Mouse (Mus musculus) heart, adult 9 months (tissue): ENCODE data around the gene Art5.
"Not testable (repeated sequence)": the region's sequence is repeated elsewhere in the genome, so short reads cannot be mapped to it uniquely, and the experiment has no call there.

ENCODE experiments used
- DNase-seq, 2 experiments: peaks; one replicate each; pipeline ENCODE4 v3.0.0; 2022; ENCODE audit warnings: low spot score in 2 of 2

Gene Art5

DNA sequence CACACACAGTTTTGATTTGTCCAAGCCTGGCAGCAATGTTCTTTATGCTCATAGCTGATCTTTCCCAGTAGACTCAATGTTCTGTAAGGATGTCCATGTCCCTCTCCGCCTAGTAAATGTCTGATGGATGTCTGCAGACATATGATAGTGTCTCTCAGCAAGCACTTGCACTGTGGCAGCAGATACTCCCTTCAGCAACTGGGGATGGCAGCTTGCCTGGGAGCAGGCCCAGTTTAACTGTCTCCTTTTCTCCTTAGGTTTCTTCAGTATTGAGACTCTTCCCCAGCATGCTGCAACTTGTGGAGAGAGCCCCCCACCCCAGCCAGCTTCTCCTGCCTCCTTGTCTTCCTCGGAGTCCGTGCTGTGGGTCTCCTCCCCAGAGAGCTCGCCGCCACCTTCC, 27.5 kb downstream of the Art5 start:
- no peak for DNase-seq

DNA sequence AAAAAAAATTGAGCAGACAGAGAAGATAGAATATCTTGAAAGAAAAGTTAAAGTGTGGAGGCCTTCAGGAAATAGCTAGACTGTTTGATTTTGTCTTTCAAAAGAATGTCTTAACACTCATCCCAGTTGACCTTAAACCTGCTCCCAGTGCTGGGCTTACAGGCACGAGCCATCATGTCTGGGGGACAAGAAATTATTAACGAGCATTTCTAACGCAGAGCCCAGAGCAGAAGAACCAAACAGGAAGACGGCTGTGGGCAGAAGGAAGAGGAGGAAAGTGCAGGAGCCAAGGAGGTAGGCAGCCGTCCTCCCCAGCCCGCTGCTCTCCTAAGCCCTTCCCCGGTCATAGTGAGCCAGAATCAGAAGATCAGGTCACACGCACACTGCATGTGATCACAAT, 29.0 kb downstream of the Art5 start:
- no peak for DNase-seq

DNA sequence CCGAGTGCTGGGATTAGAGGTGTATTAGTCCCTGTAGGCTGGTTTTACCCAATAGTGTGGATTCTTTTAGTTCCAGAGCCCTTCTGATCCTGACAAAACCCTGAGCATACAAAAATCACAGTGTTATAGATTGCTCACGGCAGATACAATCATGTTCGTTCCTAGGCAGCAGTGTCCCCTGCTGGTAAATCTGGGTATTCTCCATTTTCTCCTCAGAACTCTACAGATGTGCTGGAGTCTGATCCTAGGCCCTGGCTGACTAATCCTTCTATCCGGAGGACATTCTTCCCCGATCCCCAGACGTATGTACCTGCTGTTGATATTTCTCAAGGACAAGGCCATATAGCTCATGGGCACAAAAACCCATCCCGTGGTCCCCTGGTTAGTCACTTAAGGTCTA, 30.8 kb downstream of the Art5 start:
- no peak for DNase-seq

DNA sequence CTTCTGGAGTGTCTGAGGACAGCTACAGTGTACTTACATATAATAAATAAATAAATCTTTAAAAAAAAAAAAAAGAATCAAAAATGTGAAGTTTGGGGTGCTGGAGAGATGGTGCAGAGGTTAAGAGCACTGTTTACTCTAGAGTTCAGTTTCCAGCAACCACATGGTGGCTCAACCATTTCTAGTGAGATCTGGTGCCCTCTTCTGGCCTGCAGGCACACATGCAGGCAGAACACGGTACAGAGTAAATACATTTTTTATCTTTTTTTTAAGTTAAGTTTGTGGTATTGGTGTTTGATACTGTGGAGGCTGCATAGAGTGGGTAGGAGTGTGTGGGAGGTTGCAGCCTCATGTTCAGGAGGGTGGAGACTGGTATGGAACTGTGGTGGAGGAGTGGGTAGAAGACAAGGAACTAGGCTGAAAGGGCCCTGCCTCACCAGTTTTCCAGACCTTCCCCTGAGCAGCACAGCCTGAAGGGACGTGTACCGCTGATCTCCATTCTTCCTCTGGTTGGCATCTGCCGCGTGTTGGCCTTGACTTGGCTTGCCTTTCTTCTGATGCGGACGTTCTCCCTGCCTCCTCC, 32.5 kb downstream of the Art5 start:
- DNase-seq: no peak

DNA sequence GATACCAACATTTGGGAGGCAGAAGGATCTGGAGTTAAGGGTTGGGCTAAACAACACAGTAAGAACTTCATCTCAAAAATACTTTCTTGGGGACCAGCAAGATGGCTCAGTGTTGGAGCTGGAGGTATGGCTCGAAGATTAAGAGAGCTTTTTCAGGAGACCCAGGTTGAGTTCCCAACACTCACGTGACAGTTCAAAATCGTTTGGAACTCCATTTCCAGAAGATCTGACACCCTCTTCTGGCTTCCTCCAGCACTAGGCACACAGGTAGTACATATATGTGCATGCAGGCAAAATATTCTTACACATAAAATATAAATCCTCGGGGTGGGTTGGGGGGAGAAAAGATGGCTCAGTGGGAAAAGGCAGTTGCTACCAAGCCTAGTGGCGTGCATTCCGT, 42.9 kb downstream of the Art5 start:
- no peak for DNase-seq

DNA sequence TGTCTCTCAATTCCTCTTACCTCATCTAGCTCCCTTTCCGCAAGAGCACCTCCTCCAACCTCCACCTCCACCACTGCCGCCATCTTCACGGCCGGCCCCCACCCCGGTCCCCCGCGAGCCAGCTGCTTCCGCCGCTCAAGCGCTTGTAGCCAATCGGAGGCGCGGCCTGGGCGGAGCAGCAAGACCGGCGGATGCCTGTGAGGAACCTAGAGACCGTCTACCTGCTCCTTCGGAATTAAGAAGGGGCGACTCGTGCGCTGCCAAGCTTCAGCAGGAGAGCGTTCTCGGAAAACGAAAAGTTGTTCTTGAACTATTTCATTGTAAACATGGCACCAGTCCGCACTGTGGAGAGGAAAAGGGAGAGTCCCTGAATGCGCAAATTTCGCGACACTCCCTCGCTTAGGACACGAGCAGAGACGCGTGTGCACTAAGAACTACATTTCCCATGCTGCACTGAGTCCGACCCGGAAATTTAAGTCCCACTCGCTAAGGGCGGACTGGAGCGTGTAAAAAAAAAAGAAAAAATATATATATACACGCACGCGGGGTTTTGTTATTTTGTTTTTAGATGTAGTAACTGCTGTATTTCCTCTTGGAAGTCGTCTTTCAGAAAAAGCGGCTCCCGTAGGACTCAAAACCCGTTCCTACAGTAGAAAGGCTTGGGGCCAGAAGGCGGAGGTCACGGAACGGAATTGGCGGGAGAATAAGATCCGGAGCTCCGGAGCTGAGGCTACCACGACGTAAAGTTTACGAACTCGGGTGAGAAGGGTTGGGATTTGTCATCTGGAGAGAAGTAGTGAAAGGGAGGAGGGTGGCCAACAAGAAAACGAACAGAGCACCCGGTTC, 44.0 kb downstream of the Art5 start, which contains the start of the genes Rnf121, Xndc1 and Xntrpc:
Rnf121 (minus strand) TSS at position 424 of the 846 bp plus-strand sequence.
Xndc1 (plus strand) TSS at position 466 of the 846 bp plus-strand sequence.
Xntrpc (plus strand) TSS at position 668 of the 846 bp plus-strand sequence.
- DNase-seq: peak; percentile 94

DNA sequence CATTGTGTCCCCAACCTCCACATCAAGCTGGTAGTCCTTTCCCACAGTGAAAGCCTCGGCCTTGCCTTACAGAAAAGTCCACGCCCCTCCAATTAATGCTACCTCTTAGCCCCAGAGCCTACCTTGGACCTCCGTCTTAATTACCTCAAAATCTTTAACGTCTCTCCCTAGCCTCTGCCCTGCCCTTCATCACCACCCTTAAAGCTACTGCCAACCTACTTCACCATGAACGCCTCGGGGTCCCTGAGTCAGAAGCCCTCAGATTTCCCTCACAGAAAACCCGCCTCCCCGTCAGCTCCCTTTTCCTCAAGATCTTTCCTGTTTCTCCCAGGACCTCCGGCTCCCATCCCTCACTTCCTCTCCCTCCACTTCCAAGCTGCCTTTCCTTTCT, 44.6 kb downstream of the Art5 start:
- DNase-seq: no peak

DNA sequence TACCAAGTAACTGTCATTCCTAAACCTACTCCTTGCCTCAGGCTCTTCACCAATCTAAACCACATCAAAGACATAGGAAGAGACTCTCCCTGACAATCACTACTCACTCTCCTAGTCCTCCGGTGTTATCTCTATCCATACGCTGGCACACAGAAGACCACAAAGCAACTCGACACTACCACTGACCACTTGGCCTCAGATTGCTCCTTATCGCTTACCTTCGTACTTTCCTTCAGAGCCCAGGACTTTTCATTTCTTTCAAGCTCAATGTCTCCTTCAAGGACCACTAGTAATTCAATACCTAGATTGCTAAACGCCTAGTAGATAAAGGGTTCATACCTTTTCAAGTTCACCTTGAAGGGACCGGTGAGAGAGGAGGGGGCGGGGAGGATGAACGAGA, 45.4 kb downstream of the Art5 start:
- no peak for DNase-seq

DNA sequence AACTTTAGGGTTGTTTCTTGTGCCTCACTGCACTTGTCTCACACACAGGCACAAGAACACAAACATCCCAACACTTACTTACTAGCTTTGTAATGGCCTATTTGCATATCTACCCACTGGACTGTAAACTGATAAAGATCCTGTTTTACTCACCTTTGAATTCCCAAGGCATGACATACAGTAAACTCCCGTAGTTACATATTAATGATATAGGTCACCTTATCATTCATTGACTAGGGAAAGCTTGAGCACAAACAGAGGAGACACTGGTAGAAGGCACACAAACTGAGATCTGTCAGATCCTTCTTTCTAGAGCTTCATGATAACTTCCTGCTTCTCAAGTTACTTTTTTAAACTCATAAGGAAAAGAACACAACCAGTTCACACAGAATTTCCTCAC, 47.1 kb downstream of the Art5 start:
- no peak for DNase-seq

DNA sequence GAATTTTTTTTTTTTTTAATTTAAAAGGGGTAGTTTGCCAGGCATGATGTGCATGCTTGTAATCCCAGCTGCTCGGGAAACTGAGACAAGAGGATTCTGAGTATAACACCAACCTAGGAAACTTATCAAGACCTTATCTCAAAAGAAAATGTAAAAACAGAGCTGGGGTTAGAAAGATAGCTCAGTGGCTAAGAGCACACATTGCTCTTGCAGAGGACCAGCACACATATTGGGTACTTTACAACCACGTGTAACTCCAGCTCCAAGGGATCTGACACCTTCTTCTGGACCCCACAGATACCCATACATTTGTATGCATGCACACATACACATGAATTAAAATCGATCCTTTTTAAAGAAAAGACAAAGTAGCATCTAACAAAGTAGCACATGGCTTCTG, 47.9 kb downstream of the Art5 start:
- DNase-seq: no peak

DNA sequence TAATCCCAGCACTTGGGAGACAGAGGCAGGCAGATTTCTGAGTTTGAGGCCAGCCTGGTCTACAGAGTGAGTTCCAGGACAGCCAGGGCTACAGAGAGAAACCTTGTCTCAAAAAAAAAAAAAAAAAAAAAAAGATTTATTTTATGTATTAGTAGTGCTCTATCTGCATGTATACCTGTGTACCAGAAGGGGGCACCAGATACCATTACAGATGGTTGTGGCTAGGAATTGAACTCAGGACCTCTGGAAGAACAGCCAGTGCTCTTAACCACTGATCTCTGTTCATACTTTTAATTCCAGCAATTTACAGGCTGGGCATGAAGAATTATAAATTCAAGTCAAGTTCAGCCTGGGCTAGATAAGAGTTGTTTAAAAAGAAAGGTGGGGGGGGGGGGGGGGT, 60.8 kb downstream of the Art5 start:
- not testable (repeated sequence) for DNase-seq
